Mouse (Mus musculus) R1 (cell line): ENCODE results near the gene Cox14.
"Not testable (repeated sequence)": the region's sequence is repeated elsewhere in the genome, so short reads cannot be mapped to it uniquely, and the experiment has no call there.

Experiments
- DNase-seq: peaks from one replicate; pipeline ENCODE4 v3.0.0-alpha.2; 2018; ENCODE audit warnings: low read depth, low spot score

Gene Cox14

GRCm38 (mm10) chr15:99725341-99726155 lies at the start of gene Cox14:
TSS of gene Cox14 (plus strand) at chr15:99725618.
- DNase-seq = peak; percentile 100

- peak; percentile 50 for DNase-seq
These were observed 48.3 kb upstream of the Cox14 start for GRCm38 (mm10) chr15:99677089-99677488.

DNA sequence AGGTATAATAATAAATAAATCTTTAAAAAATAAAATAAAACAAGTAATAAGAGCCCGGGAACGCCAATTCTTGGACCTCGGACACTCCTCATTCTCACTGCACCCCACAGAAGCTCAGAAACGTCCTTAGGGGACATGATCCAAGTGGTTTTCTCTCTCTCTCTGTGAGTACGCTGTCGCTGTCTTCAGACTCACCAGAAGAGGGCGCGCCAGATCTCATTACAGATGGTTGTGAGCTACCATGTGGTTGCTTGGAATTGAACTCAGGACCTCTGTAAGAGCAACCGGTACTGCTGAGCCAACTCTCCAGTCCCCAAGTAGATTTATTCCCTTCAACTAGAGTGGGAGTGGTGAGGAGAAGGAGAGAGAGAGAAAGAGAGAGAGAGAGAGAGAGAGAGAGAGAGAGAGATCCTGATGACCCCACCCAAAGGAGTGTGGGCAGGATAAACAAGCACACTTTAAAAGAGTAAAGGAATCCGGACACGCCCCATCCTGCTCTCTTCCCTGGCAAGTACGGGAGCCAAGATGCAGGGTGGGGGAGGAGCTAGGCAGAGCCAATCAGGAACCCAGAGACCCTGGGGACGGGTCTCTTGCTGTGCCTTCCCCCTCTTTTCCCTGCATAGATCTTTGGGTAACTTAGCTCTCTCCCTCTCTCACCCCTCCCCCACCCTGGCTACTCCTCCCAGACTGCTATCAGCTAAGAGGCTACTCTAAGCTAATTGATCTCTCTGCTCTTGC lies 47.2 kb upstream of the Cox14 start:
- DNase-seq = peak; percentile 100

DNA sequence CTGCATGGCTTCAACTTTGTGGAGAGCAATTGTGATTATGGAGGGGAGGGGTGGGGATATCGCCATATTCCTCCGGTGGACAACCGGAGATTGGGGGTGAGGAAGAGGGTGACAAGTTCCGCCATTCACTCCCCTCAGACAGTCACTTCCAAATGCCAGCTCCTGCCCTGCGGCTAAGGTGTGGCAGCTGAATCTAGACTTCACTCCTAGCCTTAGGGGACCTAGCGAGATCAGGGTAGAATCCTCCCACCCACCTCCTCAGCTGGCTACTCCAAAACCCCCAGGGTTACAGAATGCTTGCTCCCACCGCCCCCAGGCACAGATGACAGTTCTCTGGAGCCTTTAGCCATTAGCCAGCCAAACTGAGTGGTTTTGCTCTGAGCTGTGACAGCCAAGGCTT lies 46.4 kb upstream of the Cox14 start:
- DNase-seq = peak; percentile 40

DNA sequence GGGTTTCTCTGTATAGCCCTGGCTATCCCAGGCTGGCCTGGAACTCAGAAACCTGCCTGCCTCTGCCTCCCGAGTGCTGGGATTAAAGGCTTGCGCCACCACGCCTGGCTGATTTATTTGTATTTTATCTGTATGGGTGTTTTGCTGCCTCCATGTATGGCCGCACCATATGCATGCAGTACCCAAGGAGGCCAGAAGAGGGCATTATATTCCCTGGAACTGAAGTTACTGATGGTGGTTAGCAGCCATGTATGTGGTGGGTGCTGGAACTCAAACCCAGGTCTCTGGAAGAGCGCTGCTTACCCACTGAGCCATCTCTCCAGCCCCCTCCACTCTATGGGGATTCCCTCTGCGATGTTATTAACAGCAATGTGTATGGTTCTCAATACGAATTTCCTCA lies 42.5 kb upstream of the Cox14 start:
- DNase-seq = peak; percentile 88

DNA sequence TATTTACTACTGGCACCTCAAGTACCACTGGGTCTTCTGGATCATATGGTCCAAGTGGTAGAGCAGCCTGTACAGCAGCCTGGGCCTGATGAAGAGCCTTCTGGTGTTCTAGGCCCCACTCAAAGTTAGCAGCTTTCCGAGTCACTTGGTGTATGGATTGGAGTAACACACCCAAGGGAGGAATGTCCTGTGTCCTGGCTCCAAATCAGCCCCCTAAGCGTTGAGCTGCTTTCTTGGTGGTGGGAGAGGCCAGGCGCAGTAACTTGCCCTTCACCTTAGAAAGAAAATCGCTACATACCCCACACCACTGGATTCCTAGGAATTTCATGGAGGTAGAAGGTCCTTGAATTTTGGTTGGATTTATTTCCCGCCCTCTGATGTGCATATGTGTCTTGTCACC lies 41.3 kb upstream of the Cox14 start:
- DNase-seq = peak; percentile 77

GRCm38 (mm10) chr15:99688712-99689111 lies 36.7 kb upstream of the Cox14 start:
- DNase-seq = peak; percentile 79

GRCm38 (mm10) chr15:99690924-99691323 lies 34.5 kb upstream of the Cox14 start:
- DNase-seq = no peak

DNA sequence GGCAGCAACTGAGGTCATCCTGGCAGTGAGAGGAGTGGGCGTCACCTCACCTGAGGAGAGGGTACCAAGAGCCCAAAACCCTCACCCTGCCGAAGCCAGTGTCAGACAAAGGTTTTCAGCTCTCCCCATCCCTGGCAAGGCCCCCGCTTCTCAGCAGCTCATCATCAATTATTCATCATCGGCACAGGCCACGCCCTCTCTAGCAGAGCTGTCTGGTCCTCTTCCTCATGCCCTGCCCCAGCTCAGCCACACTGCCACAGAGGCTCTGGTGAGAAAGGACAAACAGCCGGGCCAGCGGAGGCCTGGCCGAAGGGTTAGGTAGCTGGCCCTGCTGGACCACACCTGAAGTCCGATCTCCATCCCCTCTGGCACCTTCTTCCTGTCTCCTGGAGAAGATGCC lies 33.4 kb upstream of the Cox14 start:
- no peak for DNase-seq

DNA sequence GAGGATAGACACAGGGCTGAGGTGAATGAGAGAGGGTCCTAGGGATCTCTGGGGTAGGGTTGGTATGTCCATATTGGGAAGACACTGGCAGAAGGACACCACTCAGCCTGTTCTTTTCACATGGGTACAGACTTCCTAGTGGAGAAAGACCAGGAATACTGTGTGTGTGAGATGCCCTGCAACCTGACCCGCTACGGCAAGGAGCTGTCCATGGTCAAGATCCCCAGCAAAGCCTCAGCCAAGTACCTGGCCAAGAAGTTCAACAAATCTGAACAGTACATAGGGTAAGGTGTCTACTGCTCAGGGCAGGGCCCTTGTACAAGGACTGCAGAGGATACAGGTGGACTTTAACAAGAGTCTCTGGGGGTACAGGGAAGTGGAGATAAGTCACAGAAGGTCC lies 28.1 kb upstream of the Cox14 start:
- DNase-seq = no peak

DNA sequence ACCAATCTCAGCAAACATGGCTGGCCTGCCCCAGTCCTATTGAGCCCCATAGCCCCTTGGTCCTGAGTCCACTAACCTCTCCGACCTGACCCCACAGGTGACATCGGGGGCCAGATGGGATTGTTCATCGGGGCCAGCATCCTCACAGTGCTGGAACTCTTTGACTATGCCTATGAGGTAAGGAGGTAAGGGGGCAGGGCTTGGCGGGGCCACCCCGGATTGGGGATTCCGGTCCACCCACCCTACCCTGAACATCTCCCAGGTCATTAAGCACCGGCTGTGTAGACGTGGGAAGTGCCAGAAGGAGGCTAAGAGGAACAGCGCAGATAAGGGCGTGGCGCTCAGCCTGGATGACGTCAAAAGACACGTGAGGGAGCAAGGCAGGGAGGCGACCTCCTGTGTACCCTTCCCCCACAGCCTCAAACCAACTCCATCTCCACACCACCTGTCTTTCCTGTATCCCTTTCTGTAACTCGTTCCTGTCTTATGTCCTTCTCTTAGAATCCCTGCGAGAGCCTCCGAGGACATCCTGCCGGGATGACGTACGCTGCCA lies 26.8 kb upstream of the Cox14 start:
- peak; percentile 82 for DNase-seq

DNA sequence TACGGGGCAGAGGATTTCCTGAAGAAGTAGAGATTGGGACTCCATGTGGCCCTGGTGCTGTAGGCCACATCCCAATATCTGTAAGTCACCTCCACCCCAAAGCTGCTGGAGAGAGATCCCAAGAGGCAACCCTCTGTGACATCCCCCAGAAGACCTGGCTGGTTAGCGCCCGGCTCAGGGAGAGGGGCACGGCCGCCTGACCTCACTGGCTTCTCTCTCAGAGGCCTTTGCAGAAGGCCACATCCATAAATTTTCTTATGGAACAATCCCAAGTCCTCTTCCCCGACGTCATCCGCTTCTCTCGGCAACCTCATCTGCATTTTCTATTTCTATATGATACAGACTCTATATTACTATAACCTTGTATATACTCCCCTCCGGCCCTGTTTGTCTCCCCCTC lies 25.7 kb upstream of the Cox14 start:
- no peak for DNase-seq

- DNase-seq = no peak
These were observed 25.0 kb upstream of the Cox14 start for GRCm38 (mm10) chr15:99700219-99701106.

GRCm38 (mm10) chr15:99701640-99701998 lies 23.8 kb upstream of the Cox14 start:
- not testable (repeated sequence) for DNase-seq

- peak; percentile 96 for DNase-seq
These were observed 23.2 kb upstream of the Cox14 start, which contains the start of gene Smarcd1 for GRCm38 (mm10) chr15:99701999-99702900. TSS of gene Smarcd1 (plus strand) at chr15:99702129.

- peak; percentile 26 for DNase-seq
These were observed 22.3 kb upstream of the Cox14 start for GRCm38 (mm10) chr15:99703104-99703503.

GRCm38 (mm10) chr15:99703676-99704040 lies 21.8 kb upstream of the Cox14 start:
- DNase-seq = no peak

- DNase-seq = peak; percentile 84
These were observed 21.3 kb upstream of the Cox14 start for GRCm38 (mm10) chr15:99704041-99704681.

DNA sequence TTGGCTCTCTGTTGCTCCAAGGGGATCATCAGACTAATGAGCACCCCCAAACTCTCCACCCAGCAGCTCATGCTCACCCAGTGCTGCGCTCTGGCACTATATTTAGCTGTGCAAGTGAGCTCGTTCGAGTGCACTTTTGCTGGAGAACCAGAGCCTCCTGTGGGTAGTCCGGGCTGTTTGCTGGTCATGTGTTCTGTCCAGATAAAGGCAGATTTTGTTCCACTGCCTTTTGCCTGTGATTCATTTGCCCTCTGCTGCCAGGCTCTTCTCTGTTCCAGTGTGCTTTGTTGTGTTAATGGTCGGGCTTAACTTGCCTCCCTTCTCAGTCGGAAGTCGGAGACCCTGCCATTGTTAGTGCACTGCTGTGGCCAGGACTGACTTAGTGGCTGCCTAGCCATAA lies 20.5 kb upstream of the Cox14 start:
- peak; percentile 93 for DNase-seq

DNA sequence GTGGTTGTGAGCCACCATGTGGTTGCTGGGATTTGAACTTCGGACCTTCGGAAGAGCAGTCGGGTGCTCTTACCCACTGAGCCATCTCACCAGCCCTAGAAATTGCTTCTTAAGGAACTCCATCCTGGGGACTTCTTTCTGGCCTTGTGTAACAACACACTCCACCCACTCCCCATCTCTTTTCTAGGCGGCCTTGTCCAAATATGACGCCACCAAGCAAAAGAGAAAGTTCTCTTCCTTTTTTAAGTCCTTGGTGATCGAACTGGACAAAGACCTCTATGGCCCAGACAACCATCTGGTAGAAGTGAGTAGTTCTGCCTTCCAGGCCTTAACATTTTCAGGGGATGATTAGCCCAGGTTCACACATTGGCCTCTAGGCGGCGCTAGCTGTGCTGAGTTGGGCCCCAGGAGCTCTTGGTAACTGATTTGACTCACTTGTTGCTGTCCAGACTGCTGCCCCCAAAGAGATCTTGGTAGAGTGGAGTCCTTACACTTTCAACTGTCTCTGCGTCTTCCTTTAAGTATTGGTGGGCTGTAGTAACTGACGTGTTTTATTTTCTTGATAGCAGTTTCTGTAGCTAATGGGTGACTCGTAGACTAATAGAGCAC lies 19.9 kb upstream of the Cox14 start, which contains the start of gene Gm17349:
Gm17349 (minus strand) TSS at position 51 of the 609 bp plus-strand sequence.
- DNase-seq = peak; percentile 93
